Mouse (Mus musculus): ENCODE data around the gene Cyp2j9. TPM values are rescaled to one million over a fixed set of nuclear protein-coding genes. Genes with fewer than 3 reads are reported as not detected.
"Not testable (repeated sequence)": the region's sequence is repeated elsewhere in the genome, so short reads cannot be mapped to it uniquely, and the experiment has no call there.

Cyp2j9 gene
- 5.4 and 6.0 TPM in 2 replicates for polyA plus RNA-seq (2015; fragmentation: Nextera tagmentation; extraction: Ambion mirVana)

DNA sequence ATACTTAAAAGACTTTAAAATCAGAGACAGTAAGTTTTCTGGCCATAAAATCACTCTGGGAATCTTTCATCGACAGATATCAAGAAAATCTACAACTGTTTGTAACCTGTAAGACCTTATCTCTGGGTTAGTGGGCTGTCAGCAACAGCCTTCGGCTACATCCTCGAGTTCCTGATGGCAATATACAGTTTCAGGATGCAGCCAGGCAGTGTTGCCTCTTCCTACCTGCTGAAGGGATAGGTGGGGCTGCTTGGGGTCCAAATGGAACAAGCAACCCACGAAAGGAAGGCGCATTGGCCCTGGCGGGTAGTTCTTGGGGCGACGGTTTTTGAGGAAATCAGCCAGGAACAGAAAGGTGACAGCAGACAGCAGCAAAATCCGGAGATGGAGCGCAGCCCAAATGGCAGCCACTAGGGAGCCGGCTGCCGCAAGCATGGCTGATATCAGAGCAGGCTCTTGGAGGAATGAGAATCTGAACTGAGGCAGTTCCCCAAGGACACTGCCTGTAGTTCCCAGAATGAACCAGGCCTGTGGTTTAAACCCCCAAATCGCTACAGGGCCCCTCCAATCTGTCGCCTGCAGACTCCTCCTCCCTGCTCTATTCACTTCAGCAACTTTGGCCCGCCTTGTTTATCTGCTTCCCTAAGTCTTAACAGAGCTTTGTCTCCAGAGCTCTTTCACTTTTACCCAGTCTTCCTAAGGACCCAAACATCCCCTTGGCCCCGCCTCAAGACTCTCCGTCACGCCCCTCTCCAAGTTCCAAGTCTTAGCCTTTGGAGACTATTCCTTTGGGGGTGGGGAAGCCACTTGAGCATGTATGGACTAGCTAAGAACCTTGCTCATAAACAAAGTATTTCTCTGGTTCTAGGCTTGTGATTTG is at the start of gene Cyp2j9:
Cyp2j9 (minus strand) TSS at position 668 of the 880 bp plus-strand sequence.
- ATAC-seq (ENCODE audit: low FRiP score, low TSS enrichment) = peak; percentile 96
- peak within 1 kb of the TSS; percentile 63 for H3K9ac ChIP-seq (ENCODE audit: low read length)
- H3K27ac ChIP-seq (replicated peaks) = peak within 1 kb of the TSS; percentile 91
- peak within 1 kb of the TSS; percentile 65 for H3K4me2 ChIP-seq (replicated peaks; ENCODE audit: low read depth)
- no peaks in the 10 kb centered on the region for H3K9me3 ChIP-seq (ENCODE audit: control insufficient read depth, low read length)
- no peaks in the 10 kb centered on the region for H3K27me3 ChIP-seq (ENCODE audit: control insufficient read depth, insufficient read depth, low read length)
- DNase-seq (ENCODE audit: low spot score) = peak; percentile 72
- H3K4me1 ChIP-seq (replicated peaks; ENCODE audit: control insufficient read depth, insufficient read depth) = no peaks in the 10 kb centered on the region
- H3K36me3 ChIP-seq (ENCODE audit: control insufficient read depth, insufficient read depth, low read length) = no peaks in the 10 kb centered on the region
- WGBS = 6% methylated on average over 18 of the region's 18 CpGs
- TF ChIP-seq EP300 (optimal IDR thresholded peaks at IDR 0.05) = no peak
- TF ChIP-seq CTCF (IDR thresholded peaks at IDR 0.05; ENCODE audit: low read depth) = no peak
- peak within 1 kb of the TSS; percentile 54 for H3K4me3 ChIP-seq (ENCODE audit: low read depth, low read length)

GRCm38 (mm10) chr4:96635455-96635854 is 44.1 kb upstream of the Cyp2j9 start:
- H3K27ac ChIP-seq (replicated peaks) = no peak overlapping the region
- no peak overlapping the region for H3K4me2 ChIP-seq (replicated peaks; ENCODE audit: low read depth)
- no peaks in the 10 kb centered on the region for H3K9me3 ChIP-seq (ENCODE audit: control insufficient read depth, low read length)
- no peak for TF ChIP-seq EP300 (optimal IDR thresholded peaks at IDR 0.05)
- no peak for TF ChIP-seq CTCF (IDR thresholded peaks at IDR 0.05; ENCODE audit: low read depth)
- H3K27me3 ChIP-seq (ENCODE audit: control insufficient read depth, insufficient read depth, low read length) = no peaks in the 10 kb centered on the region
- H3K36me3 ChIP-seq (ENCODE audit: control insufficient read depth, insufficient read depth, low read length) = no peaks in the 10 kb centered on the region
- no peak for ATAC-seq (ENCODE audit: low FRiP score, low TSS enrichment)
- H3K4me3 ChIP-seq (ENCODE audit: low read depth, low read length) = no peak overlapping the region
- H3K9ac ChIP-seq (ENCODE audit: low read length) = no peak overlapping the region
- no peak for DNase-seq (ENCODE audit: low spot score)
- H3K4me1 ChIP-seq (replicated peaks; ENCODE audit: control insufficient read depth, insufficient read depth) = no peaks in the 10 kb centered on the region
- WGBS = 90% methylated on average over 1 of the region's 1 CpGs

DNA sequence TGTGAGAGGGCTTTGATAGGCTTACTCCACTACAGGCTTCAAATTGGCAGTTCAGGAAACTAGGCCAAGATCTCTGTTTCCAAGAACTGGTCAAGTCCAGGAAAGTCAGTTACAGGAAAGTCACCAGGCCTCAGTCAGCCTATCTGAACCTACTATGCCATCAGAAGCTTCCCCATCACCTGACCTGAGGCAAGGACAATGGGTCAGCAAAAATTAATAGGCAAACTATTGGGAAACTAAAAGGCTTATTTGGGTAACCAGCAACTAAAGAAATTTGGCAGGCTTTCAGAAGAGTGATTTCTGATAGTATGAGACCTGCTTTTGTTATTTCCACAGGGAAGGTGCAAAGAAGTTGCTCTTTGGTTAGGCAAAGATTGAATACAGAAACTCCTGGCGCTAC is 31.1 kb upstream of the Cyp2j9 start:
- no peak overlapping the region for H3K9ac ChIP-seq (ENCODE audit: low read length)
- H3K27me3 ChIP-seq (ENCODE audit: control insufficient read depth, insufficient read depth, low read length) = no peaks in the 10 kb centered on the region
- TF ChIP-seq EP300 (optimal IDR thresholded peaks at IDR 0.05) (no peak), CTCF (IDR thresholded peaks at IDR 0.05; ENCODE audit: low read depth) (no peak)
- WGBS = 75% methylated on average over 1 of the region's 1 CpGs
- H3K4me2 ChIP-seq (replicated peaks; ENCODE audit: low read depth) = no peak overlapping the region
- ATAC-seq (ENCODE audit: low FRiP score, low TSS enrichment) (no peak), DNase-seq (ENCODE audit: low spot score) (no peak)
- H3K4me3 ChIP-seq (ENCODE audit: low read depth, low read length) = no peak overlapping the region
- no peaks in the 10 kb centered on the region for H3K9me3 ChIP-seq (ENCODE audit: control insufficient read depth, low read length)
- no peak overlapping the region for H3K27ac ChIP-seq (replicated peaks)
- no peaks in the 10 kb centered on the region for H3K4me1 ChIP-seq (replicated peaks; ENCODE audit: control insufficient read depth, insufficient read depth)
- H3K36me3 ChIP-seq (ENCODE audit: control insufficient read depth, insufficient read depth, low read length) = no peaks in the 10 kb centered on the region

GRCm38 (mm10) chr4:96591791-96592150 is 393 bp upstream of the Cyp2j9 start:
- H3K4me2 ChIP-seq (replicated peaks; ENCODE audit: low read depth) = peak overlapping the region; percentile 65
- peak overlapping the region; percentile 35 for H3K27ac ChIP-seq (replicated peaks)
- H3K4me1 ChIP-seq (replicated peaks; ENCODE audit: control insufficient read depth, insufficient read depth) = no peaks in the 10 kb centered on the region
- peak; percentile 65 for DNase-seq (ENCODE audit: low spot score)
- no peak overlapping the region for H3K9ac ChIP-seq (ENCODE audit: low read length)
- 14% methylated on average over 4 of the region's 4 CpGs for WGBS
- no peaks in the 10 kb centered on the region for H3K9me3 ChIP-seq (ENCODE audit: control insufficient read depth, low read length)
- H3K36me3 ChIP-seq (ENCODE audit: control insufficient read depth, insufficient read depth, low read length) = no peaks in the 10 kb centered on the region
- peak; percentile 78 for ATAC-seq (ENCODE audit: low FRiP score, low TSS enrichment)
- peak overlapping the region; percentile 54 for H3K4me3 ChIP-seq (ENCODE audit: low read depth, low read length)
- H3K27me3 ChIP-seq (ENCODE audit: control insufficient read depth, insufficient read depth, low read length) = no peaks in the 10 kb centered on the region
- TF ChIP-seq EP300 (optimal IDR thresholded peaks at IDR 0.05) = no peak
- peak; percentile 57 for TF ChIP-seq CTCF (IDR thresholded peaks at IDR 0.05; ENCODE audit: low read depth)

DNA sequence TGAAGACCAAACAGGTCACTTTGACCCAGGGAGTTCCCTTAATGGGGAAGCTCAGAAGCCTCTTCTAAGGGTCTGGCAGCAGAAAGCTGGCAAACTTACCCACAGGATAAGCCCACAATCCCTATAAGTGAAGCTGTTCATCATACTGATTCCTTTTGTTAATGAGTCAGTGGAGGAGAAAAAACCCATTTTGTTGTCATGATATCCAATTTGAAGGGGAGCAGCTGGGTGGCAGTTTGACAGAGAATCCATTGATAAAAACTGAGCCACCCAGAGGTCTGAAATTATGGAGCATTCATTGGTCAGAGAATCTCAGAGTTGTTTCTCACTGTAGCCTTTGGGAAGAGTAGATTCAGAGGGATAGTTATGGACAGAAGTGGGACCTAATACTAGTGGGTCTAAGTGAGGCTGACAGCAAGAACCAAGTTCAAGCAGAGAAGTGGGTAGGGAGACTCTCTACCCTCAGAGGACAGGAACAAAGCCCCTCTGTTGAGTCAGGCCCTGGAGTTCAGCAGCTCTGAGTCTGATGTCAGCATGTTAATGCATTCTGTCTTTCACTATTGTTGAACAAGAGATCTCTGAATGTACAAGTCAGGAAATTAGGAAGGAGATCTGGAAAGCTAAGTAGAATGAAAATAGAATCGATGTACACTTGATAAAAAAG is 9.8 kb downstream of the Cyp2j9 start:
- no peak for DNase-seq (ENCODE audit: low spot score)
- TF ChIP-seq CTCF (IDR thresholded peaks at IDR 0.05; ENCODE audit: low read depth) = no peak
- H3K27me3 ChIP-seq (ENCODE audit: control insufficient read depth, insufficient read depth, low read length) = no peaks in the 10 kb centered on the region
- no peaks in the 10 kb centered on the region for H3K4me1 ChIP-seq (replicated peaks; ENCODE audit: control insufficient read depth, insufficient read depth)
- no peaks in the 10 kb centered on the region for H3K36me3 ChIP-seq (ENCODE audit: control insufficient read depth, insufficient read depth, low read length)
- 74% methylated on average over 1 of the region's 1 CpGs for WGBS
- no peak for ATAC-seq (ENCODE audit: low FRiP score, low TSS enrichment)
- H3K9ac ChIP-seq (ENCODE audit: low read length) = no peak overlapping the region
- no peak overlapping the region for H3K4me3 ChIP-seq (ENCODE audit: low read depth, low read length)
- no peak overlapping the region for H3K4me2 ChIP-seq (replicated peaks; ENCODE audit: low read depth)
- no peak overlapping the region for H3K27ac ChIP-seq (replicated peaks)
- no peaks in the 10 kb centered on the region for H3K9me3 ChIP-seq (ENCODE audit: control insufficient read depth, low read length)

DNA sequence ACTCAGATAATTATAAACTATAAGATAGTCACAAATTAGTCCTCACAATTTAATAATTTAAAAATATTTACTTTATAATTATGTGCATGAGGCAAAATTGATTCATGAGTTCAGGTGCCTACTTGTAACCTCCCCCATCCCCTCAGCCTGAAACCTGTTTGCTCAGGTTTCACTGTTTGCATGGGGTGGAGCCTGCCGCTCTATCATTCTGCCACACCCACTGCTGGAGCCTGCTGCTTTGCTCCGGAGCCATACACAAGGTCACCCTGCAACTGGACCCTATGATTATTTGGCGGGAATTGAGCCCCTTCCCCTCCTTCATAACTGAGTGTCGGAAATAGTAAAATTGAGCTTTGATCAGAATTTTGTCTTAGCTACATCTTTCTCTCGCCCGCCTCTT is 11.0 kb downstream of the Cyp2j9 start:
- WGBS = 49% methylated on average over 6 of the region's 6 CpGs
- ATAC-seq (ENCODE audit: low FRiP score, low TSS enrichment) = peak; percentile 78
- not testable (repeated sequence) for H3K27me3 ChIP-seq (ENCODE audit: control insufficient read depth, insufficient read depth, low read length); H3K4me2 ChIP-seq (replicated peaks; ENCODE audit: low read depth); H3K4me1 ChIP-seq (replicated peaks; ENCODE audit: control insufficient read depth, insufficient read depth); H3K9me3 ChIP-seq (ENCODE audit: control insufficient read depth, low read length); H3K36me3 ChIP-seq (ENCODE audit: control insufficient read depth, insufficient read depth, low read length); H3K9ac ChIP-seq (ENCODE audit: low read length); H3K27ac ChIP-seq (replicated peaks); H3K4me3 ChIP-seq (ENCODE audit: low read depth, low read length)
- DNase-seq (ENCODE audit: low spot score) = peak; percentile 56
